Mouse (Mus musculus): Measurements from ENCODE around the gene Fgfr2. TPM values are rescaled to one million over a fixed set of nuclear protein-coding genes. Genes with fewer than 3 reads are reported as not detected.

Gene Fgfr2
- polyA plus RNA-seq, 1 experiment from 2014 or later, result 11.4 TPM

DNA sequence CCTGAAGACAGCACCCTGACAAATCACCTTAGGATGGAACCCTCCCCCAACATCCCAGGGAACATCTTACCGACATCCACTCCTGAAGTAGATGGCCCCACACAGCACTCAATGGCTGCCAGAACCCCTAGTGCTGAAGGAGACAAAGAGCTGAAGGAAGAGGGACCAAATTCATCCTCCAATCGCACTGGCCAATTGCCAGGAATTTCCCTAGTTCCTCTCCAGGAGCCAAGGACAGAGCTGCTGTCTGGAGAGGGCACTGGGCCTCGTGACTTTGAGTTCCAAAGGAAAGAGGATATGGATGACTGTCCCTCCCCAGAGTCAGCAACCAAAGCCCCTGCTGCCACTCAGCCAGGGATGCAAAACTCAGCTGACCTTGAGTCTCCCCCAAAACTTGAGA is 2501.2 kb downstream of the Fgfr2 start:
- 48% methylated on average over 3 of the region's 3 CpGs for WGBS (ENCODE audit: insufficient replicate concordance)
- H3K27me3 ChIP-seq (ENCODE audit: control insufficient read depth, insufficient read depth, low read depth, low read length), result no peaks in the 10 kb centered on the region

DNA sequence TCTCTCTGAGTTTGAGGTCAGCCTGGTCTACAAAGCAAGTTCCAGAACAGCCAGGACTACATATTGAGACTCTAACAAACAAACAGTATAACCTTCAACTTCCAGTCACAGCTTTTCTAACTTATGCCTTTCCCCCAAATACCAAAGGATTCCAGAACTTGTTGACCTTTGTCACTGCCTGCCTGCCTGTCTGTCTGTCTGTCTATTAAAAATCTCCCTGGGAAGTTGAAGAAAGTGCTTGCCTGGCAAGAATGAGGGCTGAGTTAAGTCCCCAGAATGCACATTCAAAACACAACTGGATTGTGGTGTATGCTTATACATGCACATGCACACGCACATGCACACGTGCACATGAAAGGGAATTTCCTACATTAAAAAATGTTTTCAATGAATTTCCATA is 2502.1 kb downstream of the Fgfr2 start:
- ATAC-seq (ENCODE audit: low read depth), result no peak
- no peaks in the 10 kb centered on the region for H3K9me3 ChIP-seq (replicated peaks; ENCODE audit: control insufficient read depth, low read length)
- WGBS (ENCODE audit: insufficient replicate concordance), result 66% methylated on average over 2 of the region's 2 CpGs
- no peaks in the 10 kb centered on the region for H3K4me1 ChIP-seq (ENCODE audit: control insufficient read depth, low read depth, low read length)
- H3K4me3 ChIP-seq (ENCODE audit: low read depth, low read length), result no peak overlapping the region
- no peaks in the 10 kb centered on the region for H3K36me3 ChIP-seq (ENCODE audit: control insufficient read depth, insufficient read depth)
- H3K9ac ChIP-seq (ENCODE audit: low read depth, low read length), result no peak overlapping the region
- no peak overlapping the region for H3K4me2 ChIP-seq (ENCODE audit: low read depth, low read length)
- no peak overlapping the region for H3K27ac ChIP-seq (ENCODE audit: low read length)
- no peaks in the 10 kb centered on the region for H3K27me3 ChIP-seq (ENCODE audit: control insufficient read depth, insufficient read depth, low read depth, low read length)

More for the DNA sequence above, 2501.2 kb downstream of the Fgfr2 start:
- H3K27ac ChIP-seq (ENCODE audit: low read length), result no peak overlapping the region
- no peaks in the 10 kb centered on the region for H3K9me3 ChIP-seq (replicated peaks; ENCODE audit: control insufficient read depth, low read length)
- no peaks in the 10 kb centered on the region for H3K4me1 ChIP-seq (ENCODE audit: control insufficient read depth, low read depth, low read length)
- H3K4me3 ChIP-seq (ENCODE audit: low read depth, low read length), result no peak overlapping the region
- no peak overlapping the region for H3K9ac ChIP-seq (ENCODE audit: low read depth, low read length)
- no peak for ATAC-seq (ENCODE audit: low read depth)
- no peaks in the 10 kb centered on the region for H3K36me3 ChIP-seq (ENCODE audit: control insufficient read depth, insufficient read depth)
- no peak overlapping the region for H3K4me2 ChIP-seq (ENCODE audit: low read depth, low read length)

DNA sequence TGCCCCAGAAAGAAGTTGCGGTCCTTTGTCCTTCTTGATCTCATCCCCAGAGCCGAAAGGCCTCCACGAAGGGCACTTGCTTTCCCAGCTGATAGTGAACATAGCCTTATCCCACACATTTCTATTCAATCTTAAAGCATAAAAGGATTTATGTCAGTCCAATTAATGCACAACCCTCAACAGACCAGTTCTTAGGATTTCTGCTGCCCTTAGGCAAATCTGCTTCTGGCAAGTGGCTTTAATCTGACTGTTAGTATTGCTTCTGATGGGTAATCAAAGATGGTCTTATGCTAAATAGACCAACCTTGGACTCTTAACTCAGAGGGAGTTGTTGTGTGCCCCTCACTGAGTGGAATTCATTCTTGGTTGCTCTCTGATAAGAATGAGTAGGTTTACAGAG is 2505.6 kb downstream of the Fgfr2 start:
- Histone ChIP-seq H3K4me2 (ENCODE audit: low read depth, low read length) (no peak overlapping the region), H3K9ac (ENCODE audit: low read depth, low read length) (no peak overlapping the region), H3K36me3 (ENCODE audit: control insufficient read depth, insufficient read depth) (no peaks in the 10 kb centered on the region), H3K4me3 (ENCODE audit: low read depth, low read length) (no peak overlapping the region), H3K27me3 (ENCODE audit: control insufficient read depth, insufficient read depth, low read depth, low read length) (no peaks in the 10 kb centered on the region), H3K4me1 (ENCODE audit: control insufficient read depth, low read depth, low read length) (no peaks in the 10 kb centered on the region), H3K27ac (ENCODE audit: low read length) (no peak overlapping the region), H3K9me3 (replicated peaks; ENCODE audit: control insufficient read depth, low read length) (no peaks in the 10 kb centered on the region)
- 86% methylated on average over 3 of the region's 3 CpGs for WGBS (ENCODE audit: insufficient replicate concordance)
- no peak for ATAC-seq (ENCODE audit: low read depth)

DNA sequence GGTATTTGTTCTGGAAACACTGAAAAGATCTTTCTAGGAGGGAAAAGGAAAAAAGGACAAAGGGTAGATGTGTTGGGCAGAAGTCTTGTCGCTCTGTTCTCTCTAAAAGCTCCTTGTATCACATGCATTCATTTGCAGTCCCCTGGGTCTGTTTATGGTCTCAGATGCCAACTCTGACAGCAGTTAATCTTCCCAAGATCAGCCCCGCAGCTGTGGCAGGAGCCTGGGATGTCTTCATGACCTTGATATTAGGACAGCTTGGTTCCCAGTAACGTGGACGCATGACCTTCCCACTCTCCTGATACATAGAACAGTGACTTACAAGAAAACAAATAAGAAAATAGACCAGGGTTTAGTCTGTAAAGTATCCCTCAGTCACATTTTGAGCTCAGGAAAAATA is 2509.2 kb downstream of the Fgfr2 start:
- WGBS (ENCODE audit: insufficient replicate concordance), result 69% methylated on average over 4 of the region's 4 CpGs
- Histone ChIP-seq H3K9me3 (replicated peaks; ENCODE audit: control insufficient read depth, low read length) (no peaks in the 10 kb centered on the region), H3K4me3 (ENCODE audit: low read depth, low read length) (no peak overlapping the region), H3K36me3 (ENCODE audit: control insufficient read depth, insufficient read depth) (no peaks in the 10 kb centered on the region), H3K9ac (ENCODE audit: low read depth, low read length) (no peak overlapping the region), H3K4me2 (ENCODE audit: low read depth, low read length) (no peak overlapping the region), H3K27ac (ENCODE audit: low read length) (no peak overlapping the region), H3K27me3 (ENCODE audit: control insufficient read depth, insufficient read depth, low read depth, low read length) (no peaks in the 10 kb centered on the region), H3K4me1 (ENCODE audit: control insufficient read depth, low read depth, low read length) (no peaks in the 10 kb centered on the region)
- ATAC-seq (ENCODE audit: low read depth), result no peak

DNA sequence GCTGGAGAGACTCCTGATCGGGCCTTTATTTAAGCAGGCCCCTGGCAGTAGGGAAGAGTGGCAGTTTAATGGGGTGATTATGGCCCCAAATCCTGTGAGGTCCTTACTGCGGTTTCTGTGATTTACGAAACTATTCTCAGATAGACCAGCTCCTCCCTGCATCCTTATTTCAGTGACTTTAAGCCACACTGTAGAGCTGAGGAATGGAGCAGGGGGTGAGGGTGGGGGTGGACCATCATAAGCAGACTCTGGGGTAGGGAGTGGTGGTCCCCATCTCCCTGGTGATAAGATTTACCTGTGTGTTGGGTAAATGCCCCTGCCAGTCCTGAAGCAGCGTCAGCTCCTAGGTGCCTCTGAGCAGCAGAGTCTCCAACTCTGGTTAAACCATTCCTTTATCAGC is 2516.2 kb downstream of the Fgfr2 start:
- Histone ChIP-seq H3K4me3 (ENCODE audit: low read depth, low read length) (no peak overlapping the region), H3K4me2 (ENCODE audit: low read depth, low read length) (no peak overlapping the region), H3K4me1 (ENCODE audit: control insufficient read depth, low read depth, low read length) (no peaks in the 10 kb centered on the region), H3K27ac (ENCODE audit: low read length) (no peak overlapping the region), H3K9ac (ENCODE audit: low read depth, low read length) (no peak overlapping the region), H3K9me3 (replicated peaks; ENCODE audit: control insufficient read depth, low read length) (no peaks in the 10 kb centered on the region), H3K27me3 (ENCODE audit: control insufficient read depth, insufficient read depth, low read depth, low read length) (no peaks in the 10 kb centered on the region), H3K36me3 (ENCODE audit: control insufficient read depth, insufficient read depth) (no peaks in the 10 kb centered on the region)
- 71% methylated on average over 4 of the region's 4 CpGs for WGBS (ENCODE audit: insufficient replicate concordance)
- ATAC-seq (ENCODE audit: low read depth), result no peak

DNA sequence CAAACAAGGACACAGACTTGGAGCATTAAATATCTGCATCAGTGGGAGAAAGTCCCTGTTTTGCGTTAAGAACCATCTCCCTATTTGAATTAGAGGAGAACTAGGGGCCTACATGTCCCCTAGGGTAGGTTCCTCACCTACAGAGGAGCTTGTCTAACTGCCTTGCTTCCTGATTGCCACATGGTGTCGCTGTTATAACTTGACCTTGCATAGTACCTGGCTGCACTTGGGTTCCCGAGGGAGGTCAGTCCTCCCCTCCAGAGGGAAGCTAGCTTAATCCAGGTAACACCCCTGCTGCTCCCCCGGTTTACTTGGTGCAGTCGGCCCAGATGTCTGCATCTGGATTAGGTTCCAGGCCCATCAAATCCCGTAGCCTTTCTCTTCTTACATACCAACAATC is 2518.0 kb downstream of the Fgfr2 start:
- no peaks in the 10 kb centered on the region for H3K27me3 ChIP-seq (ENCODE audit: control insufficient read depth, insufficient read depth, low read depth, low read length)
- H3K27ac ChIP-seq (ENCODE audit: low read length), result no peak overlapping the region
- H3K36me3 ChIP-seq (ENCODE audit: control insufficient read depth, insufficient read depth), result no peaks in the 10 kb centered on the region
- H3K4me3 ChIP-seq (ENCODE audit: low read depth, low read length), result no peak overlapping the region
- H3K9me3 ChIP-seq (replicated peaks; ENCODE audit: control insufficient read depth, low read length), result no peaks in the 10 kb centered on the region
- H3K4me2 ChIP-seq (ENCODE audit: low read depth, low read length), result no peak overlapping the region
- 13% methylated on average over 6 of the region's 6 CpGs for WGBS (ENCODE audit: insufficient replicate concordance)
- ATAC-seq (ENCODE audit: low read depth), result no peak
- no peak overlapping the region for H3K9ac ChIP-seq (ENCODE audit: low read depth, low read length)
- no peaks in the 10 kb centered on the region for H3K4me1 ChIP-seq (ENCODE audit: control insufficient read depth, low read depth, low read length)

DNA sequence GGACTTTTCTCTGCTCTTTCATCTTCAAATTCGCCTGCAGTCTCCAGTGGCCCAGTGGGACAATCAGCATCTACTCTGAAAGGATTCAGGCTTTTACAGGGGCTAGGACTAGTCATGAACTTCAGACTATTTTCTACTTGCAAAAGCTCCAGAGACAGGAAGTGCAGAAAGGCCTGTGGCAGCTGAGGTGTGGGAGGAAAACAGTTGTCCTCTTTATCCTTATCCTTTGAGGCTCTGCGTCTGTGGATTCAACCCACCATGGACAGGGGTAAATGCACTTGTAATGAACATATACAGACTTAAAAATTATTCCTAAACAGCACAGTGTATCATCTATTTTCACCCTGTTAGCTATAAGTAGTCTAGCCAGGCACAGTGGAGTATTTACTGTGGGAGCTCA is 2518.8 kb downstream of the Fgfr2 start:
- Histone ChIP-seq H3K4me3 (ENCODE audit: low read depth, low read length) (no peak overlapping the region), H3K36me3 (ENCODE audit: control insufficient read depth, insufficient read depth) (no peaks in the 10 kb centered on the region), H3K27me3 (ENCODE audit: control insufficient read depth, insufficient read depth, low read depth, low read length) (no peaks in the 10 kb centered on the region), H3K4me1 (ENCODE audit: control insufficient read depth, low read depth, low read length) (no peaks in the 10 kb centered on the region), H3K4me2 (ENCODE audit: low read depth, low read length) (no peak overlapping the region), H3K9me3 (replicated peaks; ENCODE audit: control insufficient read depth, low read length) (no peaks in the 10 kb centered on the region), H3K27ac (ENCODE audit: low read length) (no peak overlapping the region), H3K9ac (ENCODE audit: low read depth, low read length) (no peak overlapping the region)
- WGBS (ENCODE audit: insufficient replicate concordance), result 58% methylated on average over 2 of the region's 2 CpGs
- no peak for ATAC-seq (ENCODE audit: low read depth)

DNA sequence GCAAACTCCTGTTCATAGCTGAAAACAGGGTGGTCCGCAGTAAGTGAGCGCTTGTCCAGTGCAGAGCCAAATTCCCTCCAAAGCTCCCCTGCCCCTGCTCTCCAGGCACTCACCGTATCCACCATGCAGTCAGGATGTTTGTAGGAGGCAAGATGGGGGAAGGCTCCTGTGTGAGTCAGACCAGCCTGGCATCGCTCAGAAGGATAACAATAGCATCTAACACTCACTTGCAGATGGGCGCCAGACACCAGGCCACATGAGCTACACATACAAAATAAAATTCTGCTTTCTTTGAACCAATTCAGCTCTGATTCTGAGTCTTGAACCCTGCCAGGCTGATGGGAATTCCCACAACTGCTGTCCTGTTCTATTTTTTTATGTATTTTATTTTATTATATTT is 2519.6 kb downstream of the Fgfr2 start:
- Histone ChIP-seq H3K36me3 (ENCODE audit: control insufficient read depth, insufficient read depth) (no peaks in the 10 kb centered on the region), H3K27me3 (ENCODE audit: control insufficient read depth, insufficient read depth, low read depth, low read length) (no peaks in the 10 kb centered on the region), H3K4me3 (ENCODE audit: low read depth, low read length) (no peak overlapping the region), H3K4me2 (ENCODE audit: low read depth, low read length) (no peak overlapping the region), H3K4me1 (ENCODE audit: control insufficient read depth, low read depth, low read length) (no peaks in the 10 kb centered on the region), H3K9me3 (replicated peaks; ENCODE audit: control insufficient read depth, low read length) (no peaks in the 10 kb centered on the region), H3K9ac (ENCODE audit: low read depth, low read length) (no peak overlapping the region), H3K27ac (ENCODE audit: low read length) (no peak overlapping the region)
- ATAC-seq (ENCODE audit: low read depth), result no peak
- 61% methylated on average over 5 of the region's 5 CpGs for WGBS (ENCODE audit: insufficient replicate concordance)

DNA sequence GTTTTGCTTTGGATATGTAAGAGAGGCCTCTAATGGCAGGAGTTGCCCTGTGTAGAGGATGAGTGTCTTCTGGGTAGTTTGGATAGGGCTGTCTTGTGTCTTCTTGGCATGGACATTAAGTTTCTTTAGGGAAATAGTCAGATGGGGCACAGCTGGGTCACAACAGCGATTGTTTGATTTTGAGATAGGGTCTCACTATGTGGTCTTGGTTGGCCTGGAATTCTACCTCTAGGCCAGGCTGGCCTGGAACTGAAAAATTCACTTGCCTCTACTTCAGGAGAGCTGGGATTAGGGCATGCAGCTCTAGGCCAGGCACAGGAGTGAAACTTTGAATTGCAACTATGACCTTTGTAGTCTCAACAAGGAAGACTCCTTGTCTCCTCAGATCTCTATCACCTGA is 2520.3 kb downstream of the Fgfr2 start:
- Histone ChIP-seq H3K9ac (ENCODE audit: low read depth, low read length) (no peak overlapping the region), H3K36me3 (ENCODE audit: control insufficient read depth, insufficient read depth) (no peaks in the 10 kb centered on the region), H3K27ac (ENCODE audit: low read length) (no peak overlapping the region), H3K9me3 (replicated peaks; ENCODE audit: control insufficient read depth, low read length) (no peaks in the 10 kb centered on the region), H3K4me2 (ENCODE audit: low read depth, low read length) (no peak overlapping the region), H3K4me3 (ENCODE audit: low read depth, low read length) (no peak overlapping the region), H3K4me1 (ENCODE audit: control insufficient read depth, low read depth, low read length) (no peaks in the 10 kb centered on the region), H3K27me3 (ENCODE audit: control insufficient read depth, insufficient read depth, low read depth, low read length) (no peaks in the 10 kb centered on the region)
- no peak for ATAC-seq (ENCODE audit: low read depth)
- 54% methylated on average over 1 of the region's 1 CpGs for WGBS (ENCODE audit: insufficient replicate concordance)

DNA sequence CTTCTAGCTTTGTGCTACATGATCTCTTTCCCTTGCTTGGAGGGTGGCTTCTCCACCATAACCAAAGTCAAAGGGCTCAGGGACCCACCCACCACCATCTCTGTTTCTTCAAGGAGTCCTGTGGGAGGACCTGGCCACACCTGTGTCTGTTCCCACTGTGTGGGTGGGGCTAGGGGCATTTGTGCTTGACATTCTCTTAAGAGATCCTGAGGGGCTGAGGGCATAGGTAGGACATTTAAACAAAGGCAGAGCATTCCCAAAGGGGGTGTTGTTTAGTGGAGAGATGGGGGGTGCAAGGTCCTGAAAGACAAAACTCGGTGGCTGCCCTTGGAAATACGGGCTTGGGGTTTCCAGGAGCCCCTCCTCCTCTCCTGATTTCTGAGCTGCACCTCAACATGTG is 2522.6 kb downstream of the Fgfr2 start:
- Histone ChIP-seq H3K9me3 (replicated peaks; ENCODE audit: control insufficient read depth, low read length) (no peaks in the 10 kb centered on the region), H3K36me3 (ENCODE audit: control insufficient read depth, insufficient read depth) (no peaks in the 10 kb centered on the region), H3K4me1 (ENCODE audit: control insufficient read depth, low read depth, low read length) (no peaks in the 10 kb centered on the region; the same call in 1 of the 2 replicates), H3K4me2 (ENCODE audit: low read depth, low read length) (no peak overlapping the region), H3K4me3 (ENCODE audit: low read depth, low read length) (no peak overlapping the region), H3K9ac (ENCODE audit: low read depth, low read length) (no peak overlapping the region), H3K27me3 (ENCODE audit: control insufficient read depth, insufficient read depth, low read depth, low read length) (no peaks in the 10 kb centered on the region), H3K27ac (ENCODE audit: low read length) (no peak overlapping the region)
- WGBS (ENCODE audit: insufficient replicate concordance), result 61% methylated on average over 2 of the region's 2 CpGs
- no peak for ATAC-seq (ENCODE audit: low read depth)
